Mouse (Mus musculus) subcutaneous adipose tissue, adult 2 months (tissue): Measurements from ENCODE around the gene Lsm11. TPM values are rescaled to one million over a fixed set of nuclear protein-coding genes. Genes with fewer than 3 reads are reported as not detected.

Experiments used
- polyA plus RNA-seq: library from polyadenylated mRNA; depleted of rRNA; stranded (reverse); fragments of >200 nt; gene quantifications from 2 replicates; pipeline ENCODE4 v1.2.3, GENCODE M21; 2012; ENCODE audit warnings: low replicate concordance; rRNA removed

Gene Lsm11
- polyA plus RNA-seq = 2.8 and 5.8 TPM in 2 replicates

DNA sequence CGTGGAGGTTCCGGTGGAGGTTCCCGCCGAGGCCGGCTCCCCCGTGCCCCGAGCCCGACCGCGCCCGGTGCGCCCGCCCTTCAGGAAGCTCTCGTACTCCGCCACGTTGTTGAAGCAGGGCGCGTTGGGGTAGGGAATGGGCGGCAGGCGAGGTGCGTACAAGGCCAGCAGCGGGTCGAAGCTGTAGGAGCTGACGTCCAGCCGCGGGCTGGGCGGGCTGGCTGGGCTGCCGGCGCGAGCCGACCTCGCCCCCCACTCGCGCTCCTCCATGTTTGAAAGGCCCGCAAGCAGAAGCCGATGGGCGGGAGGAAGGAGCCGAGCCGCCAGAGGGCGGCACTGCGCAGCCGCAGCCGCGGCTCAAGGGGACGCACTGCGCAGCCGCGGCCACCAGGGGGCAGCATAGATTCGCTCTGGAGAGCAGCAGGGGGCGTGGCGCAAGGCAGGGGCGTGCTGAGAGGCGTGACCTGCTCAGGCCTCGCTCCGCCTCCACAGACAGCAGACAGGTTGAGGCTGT lies at the start of gene Lsm11:
Gene Lsm11 (minus strand): TSS at position 293 of the 514 bp plus-strand sequence.

DNA sequence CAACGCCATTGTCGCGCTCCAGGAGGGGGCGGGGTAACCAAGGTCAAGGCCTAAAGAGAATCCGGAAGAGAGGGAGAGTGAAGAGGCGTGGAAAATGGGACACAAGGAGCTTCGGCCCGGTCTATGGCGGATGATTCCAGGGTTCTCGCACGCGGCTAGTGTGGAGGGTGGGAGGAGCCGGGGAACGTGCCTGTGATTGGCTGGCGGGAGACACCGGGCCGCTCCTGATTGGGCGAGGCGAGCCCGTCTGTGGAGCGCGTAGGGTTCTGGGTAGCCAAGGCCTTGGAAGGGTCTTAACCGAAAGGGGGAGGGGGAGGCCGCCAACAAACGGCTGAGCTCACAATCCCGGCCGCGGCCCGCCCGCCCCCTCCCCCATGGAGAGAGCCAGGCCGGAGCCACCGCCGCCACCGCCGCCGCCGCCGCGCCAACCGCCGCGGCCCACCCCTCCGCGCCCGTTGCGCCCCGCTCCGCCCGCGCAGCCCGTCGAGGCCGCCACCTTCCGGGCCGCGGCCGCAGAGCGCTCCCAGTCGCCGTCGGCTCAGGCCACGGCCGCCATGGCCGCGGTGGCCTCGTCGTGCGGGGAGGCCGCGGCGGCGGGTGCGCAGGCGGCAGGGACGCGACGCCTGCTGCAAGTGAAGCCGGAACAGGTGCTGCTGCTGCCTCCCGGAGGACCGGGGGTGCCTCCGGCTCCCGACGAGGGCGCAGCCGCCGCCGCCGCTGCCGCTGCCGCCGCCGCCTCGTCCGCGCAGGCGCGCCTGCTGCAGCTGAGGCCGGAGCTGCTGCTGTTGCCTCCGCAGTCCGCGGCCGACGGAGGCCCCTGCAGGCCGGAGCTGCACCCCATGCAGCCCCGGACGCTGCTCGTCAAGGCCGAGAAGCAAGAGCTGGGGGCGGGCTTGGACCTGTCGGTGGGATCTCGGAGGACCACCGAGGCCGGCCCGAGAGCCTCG lies 35.5 kb upstream of the Lsm11 start, which contains the start of gene Sox30:
Gene Sox30 (plus strand): TSS at position 365 of the 947 bp plus-strand sequence.

GRCm38 (mm10) chr11:45955127-45955627 lies 10.4 kb upstream of the Lsm11 start, which contains the start of gene Thg1l:
Gene Thg1l, minus strand, starts transcription at chr11:45955494.

Other genes with a start within 250 kb of the Lsm11 start
- 40.1 and 70.6 TPM in 2 replicates for gene Clint1, start 92.9 kb downstream of the Lsm11 start, polyA plus RNA-seq
- gene Thg1l, start 10.6 kb upstream of the Lsm11 start, polyA plus RNA-seq = 9.7 and 12.6 TPM in 2 replicates
- gene Sox30, start 35.4 kb upstream of the Lsm11 start, polyA plus RNA-seq = 0.10 and 0.23 TPM in 2 replicates
- 12.8 and 17.6 TPM in 2 replicates for gene Gm12166, start 107.4 kb upstream of the Lsm11 start, polyA plus RNA-seq
- gene Adam19, start 111.1 kb upstream of the Lsm11 start, polyA plus RNA-seq = 16.5 and 30.5 TPM in 2 replicates
- gene Nipal4, start 221.6 kb upstream of the Lsm11 start, polyA plus RNA-seq = 0.59 and 3.9 TPM in 2 replicates